ENCODE assay signal across 8 mouse cellular contexts in the genomic region with DNA sequence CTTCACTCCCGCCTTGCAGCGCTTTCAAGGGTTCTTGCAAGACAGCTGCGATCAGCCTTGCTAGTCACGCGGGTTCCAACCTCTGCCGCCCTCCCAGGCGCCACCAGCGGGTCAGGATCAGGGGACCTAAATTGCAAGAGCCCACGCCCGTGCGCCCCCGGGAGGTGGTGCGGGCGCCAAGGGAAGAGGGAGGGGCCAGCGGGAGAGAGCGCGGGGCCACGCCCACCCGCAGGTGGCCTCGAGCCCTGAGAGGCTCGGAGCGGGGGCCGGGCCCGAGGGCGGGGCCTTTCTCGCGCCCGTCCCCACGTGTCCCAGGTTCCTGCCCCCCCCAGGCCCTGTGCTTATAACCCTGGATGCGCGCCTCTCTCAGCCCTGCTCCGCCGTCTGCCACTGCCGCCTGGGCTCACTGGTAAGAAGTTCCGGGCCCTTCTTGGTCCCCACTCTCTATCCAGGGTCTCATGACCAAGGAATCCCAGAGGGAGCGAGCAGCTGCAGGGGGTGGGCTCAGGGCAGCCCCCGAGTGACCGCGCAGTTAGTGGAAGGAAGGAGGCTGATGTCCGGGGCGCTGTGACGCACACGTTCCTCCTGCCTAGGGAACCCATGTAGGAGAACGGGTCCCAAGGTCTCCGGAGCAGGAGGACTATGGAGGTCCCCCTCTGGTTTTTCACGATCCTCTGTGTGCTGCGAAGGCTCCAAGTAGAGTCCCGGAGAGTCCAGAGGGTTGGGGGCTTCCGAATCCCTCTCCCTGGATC. TPM values are rescaled to one million over a fixed set of nuclear protein-coding genes. Genes with fewer than 3 reads are reported as not detected.
DNase-seq lines count a peak whose midpoint lies in the region; ATAC-seq and TF ChIP-seq lines count a peak whose summit lies in the region.

A gene (plus strand): TSS at position 277 of the 752 bp plus-strand sequence.

- peak within 1 kb of the TSS; percentile 78 for H3K4me3 ChIP-seq in embryonic fibroblast, embryonic 13.5 days (ENCODE audit: insufficient read depth, low read length)
- peak within 1 kb of the TSS; percentile 44 for H3K4me3 ChIP-seq in heart, embryonic 12.5 days
- H3K4me3 ChIP-seq in kidney, embryonic 16.5 days (ENCODE audit: low read length), result peak within 1 kb of the TSS; percentile 51
- H3K4me3 ChIP-seq in liver, embryonic 11.5 days (ENCODE audit: low read depth, low read length), result peak within 1 kb of the TSS; percentile 60
- H3K4me3 ChIP-seq in stomach, embryonic 15.5 days (replicated peaks), result peak within 1 kb of the TSS; percentile 55

- H3K27ac ChIP-seq in embryonic fibroblast, embryonic 13.5 days (ENCODE audit: insufficient read depth, low read length), result peak within 1 kb of the TSS; percentile 3; the same call in 1 of the 2 replicates
- H3K27ac ChIP-seq in heart, embryonic 12.5 days (ENCODE audit: poor library complexity, severe bottlenecking), result no peak within 1 kb of the TSS
- H3K27ac ChIP-seq in kidney, embryonic 16.5 days (ENCODE audit: low read length), result no peak within 1 kb of the TSS; the same call in 1 of the 2 replicates
- no peak within 1 kb of the TSS for H3K27ac ChIP-seq in liver, embryonic 11.5 days (ENCODE audit: low read depth, low read length)
- H3K27ac ChIP-seq in stomach, embryonic 15.5 days, result peak within 1 kb of the TSS; percentile 59

- TF ChIP-seq CTCF in embryonic fibroblast, embryonic 13.5 days (IDR thresholded peaks at IDR 0.05; ENCODE audit: borderline replicate concordance, insufficient read depth, low read length), result no peak

- H3K27me3 ChIP-seq in heart, embryonic 12.5 days (replicated peaks), result peaks cover 47% of the 10 kb centered on the region
- peaks cover 9% of the 10 kb centered on the region; the same call in 1 of the 2 replicates for H3K27me3 ChIP-seq in kidney, embryonic 16.5 days (ENCODE audit: insufficient read depth, low read length)
- H3K27me3 ChIP-seq in liver, embryonic 11.5 days (replicated peaks; ENCODE audit: control insufficient read depth, insufficient read depth, low read length), result peaks cover 10% of the 10 kb centered on the region
- H3K27me3 ChIP-seq in stomach, embryonic 15.5 days (replicated peaks), result peaks cover 13% of the 10 kb centered on the region

- TF ChIP-seq POLR2A in embryonic fibroblast, embryonic 13.5 days (IDR thresholded peaks at IDR 0.05; ENCODE audit: low read depth, low read length), result peak; percentile 94

- WGBS in heart, embryonic 12.5 days, result under 1% methylated on average over 45 of the region's 49 CpGs
- WGBS in kidney, embryonic 16.5 days, result under 1% methylated on average over 38 of the region's 49 CpGs
- under 1% methylated on average over 40 of the region's 49 CpGs for WGBS in liver, embryonic 11.5 days
- under 1% methylated on average over 49 of the region's 49 CpGs for WGBS in stomach, embryonic 15.5 days

- ATAC-seq in heart, embryonic 12.5 days (ENCODE audit: insufficient number of reproducible peaks, low FRiP score), result peak; percentile 81
- peak; percentile 83 for ATAC-seq in kidney, embryonic 16.5 days (ENCODE audit: low FRiP score, low TSS enrichment)
- ATAC-seq in liver, embryonic 11.5 days (replicated peaks; ENCODE audit: low FRiP score), result peak; percentile 82
- ATAC-seq in monocyte, adult 5-6 weeks (replicated peaks; ENCODE audit: insufficient number of reproducible peaks, low FRiP score, low TSS enrichment, poor library complexity, severe bottlenecking), result peak; percentile 53
- peak; percentile 88 for ATAC-seq in stomach, embryonic 15.5 days (ENCODE audit: insufficient read depth, low FRiP score, low read depth)

- peak within 1 kb of the TSS; percentile 85 for H3K4me2 ChIP-seq in heart, embryonic 12.5 days
- H3K4me2 ChIP-seq in kidney, embryonic 16.5 days (replicated peaks; ENCODE audit: low read depth, low read length), result peak within 1 kb of the TSS; percentile 84
- peak within 1 kb of the TSS; percentile 98 for H3K4me2 ChIP-seq in liver, embryonic 11.5 days
- H3K4me2 ChIP-seq in stomach, embryonic 15.5 days, result peak within 1 kb of the TSS; percentile 95

- no peaks in the 10 kb centered on the region for H3K4me1 ChIP-seq in embryonic fibroblast, embryonic 13.5 days (ENCODE audit: control insufficient read depth, insufficient read depth, low read length)
- peaks cover 14% of the 10 kb centered on the region for H3K4me1 ChIP-seq in heart, embryonic 12.5 days (replicated peaks)
- 0 out of 2 replicates have a peak, but pooled peaks cover 11% of the 10 kb centered on the region for H3K4me1 ChIP-seq in kidney, embryonic 16.5 days (ENCODE audit: insufficient read depth, low read length)
- peaks cover 11% of the 10 kb centered on the region; the same call in 1 of the 2 replicates for H3K4me1 ChIP-seq in liver, embryonic 11.5 days (replicated peaks; ENCODE audit: control insufficient read depth, insufficient read depth, low read length)
- peaks cover 17% of the 10 kb centered on the region for H3K4me1 ChIP-seq in stomach, embryonic 15.5 days

- H3K9ac ChIP-seq in heart, embryonic 12.5 days, result peak within 1 kb of the TSS; percentile 55
- peak within 1 kb of the TSS; percentile 52 for H3K9ac ChIP-seq in kidney, embryonic 16.5 days (replicated peaks; ENCODE audit: low read length)
- peak within 1 kb of the TSS; percentile 59 for H3K9ac ChIP-seq in liver, embryonic 11.5 days (ENCODE audit: low read depth, low read length)
- H3K9ac ChIP-seq in stomach, embryonic 15.5 days, result peak within 1 kb of the TSS; percentile 56

- H3K36me3 ChIP-seq in heart, embryonic 12.5 days, result no peaks in the 10 kb centered on the region
- H3K36me3 ChIP-seq in kidney, embryonic 16.5 days (ENCODE audit: insufficient read depth, low read length), result no peaks in the 10 kb centered on the region
- no peaks in the 10 kb centered on the region; the same call in 1 of the 2 replicates for H3K36me3 ChIP-seq in liver, embryonic 11.5 days (ENCODE audit: control insufficient read depth, insufficient read depth, low read length)
- no peaks in the 10 kb centered on the region for H3K36me3 ChIP-seq in stomach, embryonic 15.5 days

- peak; percentile 86 to 89 for DNase-seq in B cell, adult 2 months
- DNase-seq in adrenal gland, postnatal 4 days (ENCODE audit: low spot score in 2 of 2), result peak; percentile 34 to 59
- peak; percentile 81 for DNase-seq in liver, embryonic 11.5 days (ENCODE audit: low spot score)

- H3K9me3 ChIP-seq in heart, embryonic 12.5 days (replicated peaks), result no peaks in the 10 kb centered on the region
- H3K9me3 ChIP-seq in kidney, embryonic 16.5 days (ENCODE audit: low read length), result no peaks in the 10 kb centered on the region
- no peaks in the 10 kb centered on the region for H3K9me3 ChIP-seq in liver, embryonic 11.5 days (ENCODE audit: control insufficient read depth, low read length)
- no peaks in the 10 kb centered on the region for H3K9me3 ChIP-seq in stomach, embryonic 15.5 days

RNA-seq across cellular contexts. Expression of the gene that starts here (rescaled TPM):
- 10 to 100 TPM; 53.1 to 95.2 TPM for total RNA-seq in adrenal gland, postnatal 4 days (2021)
- polyA plus RNA-seq in embryonic fibroblast, embryonic 13.5 days (2011; ENCODE audit: insufficient read length, low read depth, missing spikeins), result 212 and 308 TPM in 2 replicates
- polyA plus RNA-seq in heart, embryonic 12.5 days (2016; fragmentation: Nextera tagmentation; extraction: Ambion mirVana), result 11.8 and 12.4 TPM in 2 replicates
- 130 and 164 TPM in 2 replicates for polyA plus RNA-seq in kidney, embryonic 16.5 days (2015; fragmentation: Nextera tagmentation; extraction: Ambion mirVana)
- 65.1 and 72.4 TPM in 2 replicates for polyA plus RNA-seq in liver, embryonic 11.5 days (2014; fragmentation: Nextera tagmentation; extraction: Ambion mirVana)
- total RNA-seq in monocyte, adult 5-6 weeks (2017), result 13.5 to 30.9 TPM (median 19.7 TPM) in 3 replicates
- polyA plus RNA-seq in stomach, embryonic 15.5 days (2015; fragmentation: Nextera tagmentation; extraction: Ambion mirVana), result 153 and 178 TPM in 2 replicates

Comparison
In these comparisons a context has a peak if more than half of its experiments do, and no peak if none do; other contexts are left out.
1. H3K27ac ChIP-seq: peak in embryonic fibroblast, embryonic 13.5 days (single experiment) and stomach, embryonic 15.5 days (single experiment); none in heart, embryonic 12.5 days (single experiment), kidney, embryonic 16.5 days (single experiment) and liver, embryonic 11.5 days (single experiment).
2. Peak in every context shown above with its lines, with median percentiles within 50 percentile points of each other: DNase-seq, H3K4me3 ChIP-seq, ATAC-seq, H3K4me2 ChIP-seq and H3K9ac ChIP-seq.